Mouse (Mus musculus) gastrocnemius, adult 2 months (tissue): ENCODE results near the gene Col25a1. TPM values are rescaled to one million over a fixed set of nuclear protein-coding genes. Genes with fewer than 3 reads are reported as not detected.

ENCODE experiments used
- DNase-seq: peaks from one replicate; pipeline ENCODE4 v3.0.0; 2022
- H3K27ac ChIP-seq: fragments of 200-600 bp; 2 replicates; pipeline ENCODE4 v1.8.1; 2022; ENCODE audit warnings: mild to moderate bottlenecking
- H3K4me3 ChIP-seq: fragments of 200-600 bp; 2 replicates; pipeline ENCODE4 v1.8.1; 2022; ENCODE audit warnings: mild to moderate bottlenecking, moderate library complexity
- CTCF ChIP-seq: fragments of 200-600 bp; IDR thresholded peaks from 2 replicates; pipeline ENCODE4 v1.8.1; 2022; ENCODE audit warnings: antibody characterized with exemption, mild to moderate bottlenecking, moderate library complexity
- intact Hi-C: fragments of 180-260 bp; cut with DNase I; formaldehyde crosslinking; loops from one replicate; pipeline ENCODE4 v1.15.1; 2025
- total RNA-seq, 2 experiments: library from RNA; stranded (reverse); gene quantifications; 2 replicates each; pipeline ENCODE4 v1.2.3; 2021

The Col25a1 gene
- total RNA-seq, 2 experiments from 2014 or later = 0.06 TPM; not detected in 1

DNA sequence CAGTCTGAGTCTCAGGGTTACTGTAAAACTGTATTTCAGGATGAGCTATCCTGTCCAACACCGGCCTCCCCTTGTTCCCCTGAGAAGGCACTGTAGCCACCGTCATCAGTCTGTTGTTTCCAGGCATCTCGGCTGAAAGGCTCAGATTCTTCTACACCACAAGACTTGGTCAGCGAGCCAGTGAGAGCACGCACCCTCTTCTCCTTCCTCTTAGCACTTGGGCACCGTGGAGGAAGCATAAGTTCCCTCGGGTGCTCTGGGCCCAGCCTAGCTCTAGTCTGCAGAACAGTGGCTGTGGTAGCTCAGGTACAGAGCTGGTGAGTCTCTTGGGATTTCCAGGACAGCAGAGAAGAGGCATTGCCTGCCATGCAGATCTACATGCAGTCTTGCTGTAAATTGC lies 229.5 kb downstream of the Col25a1 start:
- DNase-seq = no peak
- no peak for TF ChIP-seq CTCF
- Histone ChIP-seq H3K4me3 (no peak overlapping the region), H3K27ac (no peak overlapping the region)
- intact Hi-C loops = no loop called here

DNA sequence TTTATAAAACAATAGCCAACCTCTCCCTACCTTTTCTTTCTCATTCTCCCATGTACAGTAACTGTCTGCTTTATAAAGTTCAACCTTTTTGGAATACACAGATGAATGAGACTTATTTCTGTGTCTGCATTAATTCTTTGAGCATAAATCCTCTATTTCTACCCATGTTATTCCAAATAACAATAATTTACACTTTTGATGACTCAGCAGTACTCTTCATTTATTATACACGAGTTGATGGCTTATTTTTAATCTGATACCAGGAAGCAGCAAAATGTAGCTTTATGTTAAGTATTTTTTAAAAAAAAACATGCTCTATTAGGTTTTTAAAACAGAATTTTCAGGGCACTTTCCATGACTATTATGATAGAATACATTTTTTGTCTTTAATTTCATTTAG lies 230.6 kb downstream of the Col25a1 start:
- intact Hi-C loops = no loop called here
- no peak for DNase-seq
- Histone ChIP-seq H3K27ac (no peak overlapping the region), H3K4me3 (no peak overlapping the region)
- no peak for TF ChIP-seq CTCF

DNA sequence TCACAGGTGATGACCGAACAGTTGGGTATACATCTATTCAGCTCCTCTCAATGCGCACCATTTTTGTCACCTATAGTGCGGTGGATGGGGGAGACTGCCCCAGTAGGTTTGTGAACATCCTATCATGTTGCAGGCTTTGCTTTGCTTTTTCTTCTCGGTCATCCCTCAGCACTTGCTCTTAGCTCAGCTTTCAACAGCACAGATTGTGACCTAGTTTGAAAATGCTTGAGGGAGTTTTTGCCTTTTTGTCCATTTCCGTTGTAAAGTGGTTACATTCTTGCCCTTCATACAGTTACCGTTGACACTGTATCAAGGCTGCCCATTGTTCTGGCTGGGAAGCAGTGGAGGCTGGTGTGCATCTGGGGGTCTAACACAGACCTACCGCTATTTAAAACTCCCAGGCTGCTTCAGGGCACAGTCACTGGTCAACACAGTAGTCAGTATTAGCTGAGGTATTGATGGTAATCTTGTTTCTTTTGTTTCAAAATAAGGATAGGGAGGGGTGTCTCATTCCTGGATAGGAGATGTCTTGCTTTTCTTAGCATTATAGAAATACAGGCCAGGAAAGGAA lies 231.6 kb downstream of the Col25a1 start:
- H3K27ac ChIP-seq = no peak overlapping the region
- TF ChIP-seq CTCF = no peak
- DNase-seq = no peak
- no peak overlapping the region for H3K4me3 ChIP-seq
- intact Hi-C loops = no loop called here

DNA sequence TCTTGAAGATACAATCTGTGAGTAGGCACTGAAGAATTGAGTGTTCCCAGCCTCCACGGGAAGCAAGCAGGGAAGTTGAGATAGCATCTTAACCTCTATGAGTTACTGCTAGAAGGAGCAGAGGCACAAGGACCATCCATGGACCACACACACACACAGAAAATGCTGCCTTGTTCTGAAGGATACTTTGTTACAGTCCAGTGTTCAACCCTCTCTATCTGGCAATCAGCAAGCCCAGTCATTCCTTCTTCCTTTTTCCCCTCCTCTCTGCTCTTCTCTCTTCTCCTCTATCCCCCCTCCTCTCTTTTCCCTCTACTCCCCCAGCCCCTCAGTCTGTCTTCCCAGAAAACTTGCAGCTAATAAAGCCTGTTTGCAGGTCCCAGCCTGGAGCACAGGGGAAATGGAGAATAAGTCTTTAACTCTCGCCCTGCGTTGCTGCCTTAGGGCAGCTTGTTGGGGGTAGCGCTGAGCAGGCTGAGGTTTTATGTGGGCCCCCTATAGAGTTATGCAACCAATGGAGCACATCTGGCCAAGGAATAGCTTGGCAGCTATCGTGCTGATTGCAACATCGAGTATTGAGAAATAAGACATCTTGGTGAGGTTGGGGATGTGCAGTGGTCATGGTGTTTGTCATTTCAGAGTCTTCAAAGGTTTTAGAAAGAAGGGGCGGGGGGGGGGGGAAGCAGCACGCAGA lies 235.8 kb downstream of the Col25a1 start:
- DNase-seq = no peak
- no peak overlapping the region for H3K27ac ChIP-seq
- no peak overlapping the region for H3K4me3 ChIP-seq
- no peak for TF ChIP-seq CTCF
- intact Hi-C loops = no loop called here

DNA sequence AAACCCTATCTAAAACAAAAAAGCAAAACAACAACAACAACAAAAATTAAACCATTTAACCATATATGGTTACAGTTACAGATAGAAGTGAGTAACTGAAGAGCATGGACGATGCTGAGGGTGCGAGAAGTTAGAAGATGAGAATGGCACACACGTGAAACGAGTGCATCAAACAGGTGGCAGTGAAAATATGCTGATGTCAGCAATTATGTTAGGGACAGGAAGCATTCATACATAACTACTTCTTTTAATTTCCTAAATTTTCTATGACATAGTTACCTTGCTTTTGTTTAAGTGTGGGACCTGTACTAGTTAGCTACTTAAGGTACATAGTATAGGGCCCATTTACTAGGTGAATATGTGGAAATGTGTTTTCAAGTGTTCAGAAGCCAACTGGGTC lies 237.1 kb downstream of the Col25a1 start:
- no peak for TF ChIP-seq CTCF
- Histone ChIP-seq H3K27ac (no peak overlapping the region), H3K4me3 (no peak overlapping the region)
- intact Hi-C loops = no loop called here
- no peak for DNase-seq

DNA sequence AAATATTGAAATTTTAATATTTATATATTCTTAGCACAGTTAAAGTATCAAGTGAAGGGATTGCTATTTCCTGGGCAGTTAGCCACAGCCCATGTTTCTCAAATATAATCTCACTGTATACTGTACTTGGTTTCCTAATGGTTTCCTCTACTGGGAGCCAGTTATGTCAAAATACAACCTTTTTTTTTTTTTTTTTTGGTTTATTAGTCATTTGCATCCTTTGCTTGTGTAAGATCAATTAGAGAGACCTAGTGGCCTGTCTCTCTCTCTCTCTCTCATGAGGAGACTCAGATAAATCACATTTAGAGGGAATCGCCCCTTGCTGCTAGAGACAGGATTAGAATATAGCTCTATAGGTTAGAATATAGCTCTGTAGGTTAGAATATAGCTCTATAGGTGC lies 237.8 kb downstream of the Col25a1 start:
- TF ChIP-seq CTCF = no peak
- Histone ChIP-seq H3K4me3 (no peak overlapping the region), H3K27ac (no peak overlapping the region)
- DNase-seq = no peak
- intact Hi-C loops = no loop called here

DNA sequence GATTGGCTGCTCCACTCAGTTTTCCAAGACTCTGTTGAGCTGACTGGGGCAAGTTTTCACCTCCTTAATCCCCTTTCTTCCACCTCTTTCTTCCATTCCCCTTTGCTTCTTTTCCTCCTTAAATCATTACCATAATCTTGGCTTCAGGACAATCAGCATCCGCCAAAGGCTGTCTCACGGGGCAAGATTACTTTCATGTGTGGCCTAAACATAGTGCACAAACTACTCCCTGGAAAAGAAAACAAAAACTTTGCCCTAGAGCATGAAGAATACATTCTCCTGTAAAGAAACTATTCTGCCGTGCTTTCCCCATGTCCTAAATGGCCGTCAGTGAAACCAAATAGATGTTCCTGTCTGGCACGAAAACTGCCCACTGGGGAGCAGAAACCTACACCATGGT lies 238.9 kb downstream of the Col25a1 start:
- H3K4me3 ChIP-seq = no peak overlapping the region
- DNase-seq = no peak
- H3K27ac ChIP-seq = no peak overlapping the region
- intact Hi-C loops = no loop called here
- TF ChIP-seq CTCF = no peak

DNA sequence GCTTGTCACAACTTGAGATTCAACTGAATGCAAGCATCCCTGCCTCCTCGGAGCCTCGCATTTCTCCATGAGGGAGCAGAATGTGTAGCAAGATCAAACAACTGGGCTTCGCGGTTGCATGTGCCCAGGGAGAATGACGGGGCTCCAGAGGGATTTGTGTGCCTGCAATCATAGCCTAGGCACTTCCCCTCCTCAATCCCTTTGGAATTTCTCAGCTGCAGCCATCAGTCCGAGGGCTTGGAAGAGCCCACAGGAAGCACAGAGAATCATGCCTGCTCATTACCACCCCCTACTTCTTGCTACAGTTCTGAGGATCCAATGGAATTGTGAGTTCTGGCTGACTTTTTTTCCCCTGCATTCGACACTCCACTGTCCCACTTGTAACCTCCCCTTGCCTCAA lies 241.8 kb downstream of the Col25a1 start:
- intact Hi-C loops = no loop called here
- TF ChIP-seq CTCF = no peak
- Histone ChIP-seq H3K27ac (no peak overlapping the region), H3K4me3 (no peak overlapping the region)
- DNase-seq = no peak

DNA sequence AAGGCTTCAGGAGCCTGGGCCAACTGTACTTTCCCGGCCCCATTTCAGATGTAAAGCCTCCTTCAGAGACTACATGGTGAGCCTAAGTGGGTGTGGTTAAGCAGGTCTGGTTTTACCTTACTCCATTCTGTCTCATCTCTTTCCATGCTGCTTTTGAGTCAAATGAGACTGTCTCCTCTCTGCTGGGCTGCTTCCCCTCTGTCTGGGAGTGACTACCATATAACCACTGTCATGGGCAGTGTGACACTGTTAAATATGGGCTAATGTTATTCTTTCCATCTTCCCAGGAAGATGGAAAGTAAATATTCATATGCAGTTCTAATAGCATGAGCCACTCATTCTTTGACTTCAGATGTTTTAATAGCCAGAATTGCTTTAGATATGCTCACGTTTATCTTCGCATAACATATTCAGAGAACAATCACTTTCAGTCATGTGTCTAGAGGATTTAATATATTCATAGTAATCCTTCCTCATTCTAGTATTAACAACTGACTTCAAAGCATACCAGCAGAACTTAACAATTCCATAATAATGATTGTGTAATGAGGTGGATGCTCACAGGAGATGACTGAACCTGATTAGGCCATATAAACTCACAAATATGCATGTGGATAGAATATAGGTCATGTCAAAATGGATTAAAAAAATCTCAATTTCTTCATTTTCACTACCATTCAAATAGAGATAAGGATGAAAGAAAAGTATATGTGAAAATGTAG lies 243.5 kb downstream of the Col25a1 start:
- DNase-seq = no peak
- Histone ChIP-seq H3K27ac (no peak overlapping the region), H3K4me3 (no peak overlapping the region)
- intact Hi-C loops = no loop called here
- no peak for TF ChIP-seq CTCF

DNA sequence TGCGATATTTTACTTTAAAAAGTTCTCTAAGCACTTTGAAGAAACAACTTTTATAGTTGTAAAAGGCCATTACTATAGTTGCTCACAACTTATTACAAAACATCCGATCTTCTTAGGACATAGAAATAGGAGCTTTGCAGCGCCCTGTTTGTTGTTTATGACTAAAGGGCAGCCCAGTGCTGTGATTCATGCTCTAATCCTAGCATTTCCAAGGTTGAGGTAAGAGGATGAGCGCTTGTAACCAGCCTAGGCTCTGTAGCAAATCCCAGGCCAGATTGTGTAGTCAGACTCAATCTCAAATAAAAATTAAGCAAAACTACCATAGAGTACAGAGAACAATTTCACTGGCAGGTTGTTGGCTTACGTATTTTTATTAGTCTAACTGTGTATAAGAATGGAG lies 246.5 kb downstream of the Col25a1 start:
- no peak overlapping the region for H3K4me3 ChIP-seq
- no peak for TF ChIP-seq CTCF
- H3K27ac ChIP-seq = no peak overlapping the region

DNA sequence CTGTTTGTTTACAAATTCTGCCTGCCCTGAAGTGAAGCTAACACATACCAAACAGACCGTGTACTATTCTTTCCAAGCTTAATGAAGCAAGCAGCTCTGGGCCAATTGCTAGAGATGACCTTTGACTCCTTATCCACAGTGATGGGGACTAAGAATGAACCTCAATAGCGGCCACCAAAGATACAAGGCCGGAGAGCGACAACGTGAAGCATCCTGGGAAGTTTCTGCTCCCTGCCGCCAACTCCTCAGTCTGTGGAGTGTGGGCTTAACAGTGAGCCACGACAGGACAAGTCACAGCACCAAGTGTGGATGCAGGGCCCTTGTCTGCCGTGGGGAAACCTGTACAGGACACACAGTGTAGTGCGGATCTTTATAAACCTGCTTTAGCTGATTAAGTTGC lies 247.3 kb downstream of the Col25a1 start:
- DNase-seq = no peak
- no peak for TF ChIP-seq CTCF
- Histone ChIP-seq H3K27ac (no peak overlapping the region), H3K4me3 (no peak overlapping the region)
- intact Hi-C loops = no loop called here

More for the DNA sequence above, 246.5 kb downstream of the Col25a1 start:
- DNase-seq = no peak
- intact Hi-C loops = no loop called here

DNA sequence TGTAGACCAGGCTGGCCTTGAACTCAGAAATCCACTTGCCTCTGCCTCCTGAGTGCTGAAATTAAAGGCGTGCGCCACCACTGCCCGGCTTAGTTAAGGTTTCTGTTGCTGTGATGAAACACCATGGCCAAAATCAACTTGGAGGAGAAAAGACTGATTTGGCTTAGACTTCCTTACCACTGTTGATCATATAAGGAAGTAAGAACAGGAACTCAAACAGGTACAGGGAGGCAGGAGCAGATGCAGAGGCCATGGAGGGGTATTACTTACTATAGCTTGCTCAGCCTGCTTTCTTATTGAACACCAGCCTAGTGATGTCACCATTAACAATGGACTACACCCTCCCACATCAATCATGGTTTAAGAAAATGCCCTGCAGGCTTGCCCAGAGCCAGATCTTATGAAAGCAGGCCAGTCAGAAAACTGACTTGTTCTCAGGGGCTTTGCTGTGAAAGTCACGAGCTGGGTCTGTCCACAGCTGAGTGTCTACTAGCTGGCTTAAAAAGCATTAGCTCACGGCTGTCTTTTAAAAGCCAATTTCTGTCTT lies 249.1 kb downstream of the Col25a1 start:
- no peak overlapping the region for H3K27ac ChIP-seq
- DNase-seq = no peak
- intact Hi-C loops = no loop called here
- no peak overlapping the region for H3K4me3 ChIP-seq
- no peak for TF ChIP-seq CTCF

DNA sequence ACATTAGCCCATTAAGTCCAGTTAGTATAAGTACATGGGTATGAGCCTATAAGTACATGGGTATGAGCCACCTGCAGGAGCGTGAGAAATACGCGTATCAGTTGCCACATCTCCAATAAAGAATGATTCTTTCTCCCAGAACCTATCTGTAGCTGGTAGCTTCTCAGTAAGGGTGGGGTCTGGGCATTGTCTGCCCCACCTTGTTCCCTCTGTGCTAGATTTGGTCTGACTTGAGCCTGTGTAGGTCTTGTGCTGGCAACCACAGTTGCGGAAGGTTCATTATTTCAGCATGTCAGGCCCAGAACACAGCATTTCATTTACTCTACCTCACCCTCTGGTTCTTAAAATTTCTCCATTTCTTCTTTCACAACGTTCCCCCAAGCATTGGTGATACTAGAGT lies 250.4 kb downstream of the Col25a1 start:
- intact Hi-C loops = no loop called here
- no peak for TF ChIP-seq CTCF
- DNase-seq = no peak

More for the DNA sequence above, 250.4 kb downstream of the Col25a1 start:
- Histone ChIP-seq H3K4me3 (no peak overlapping the region), H3K27ac (no peak overlapping the region)
